Mouse (Mus musculus): Measurements from ENCODE around the gene Zdhhc8. TPM values are rescaled to one million over a fixed set of nuclear protein-coding genes. Genes with fewer than 3 reads are reported as not detected.
A peak's percentile ranks its signal among the peaks of the same experiment; 100 is the strongest.

The Zdhhc8 gene
- polyA plus RNA-seq, 1 experiment from 2014 or later = 17.0 TPM

- Histone ChIP-seq H3K9me3 (no peaks in the 10 kb centered on the region), H3K4me1 (replicated peaks) (peaks cover 36% of the 10 kb centered on the region), H3K36me3 (peaks cover 61% of the 10 kb centered on the region), H3K4me2 (no peak overlapping the region), H3K27ac (replicated peaks) (no peak overlapping the region), H3K9ac (no peak overlapping the region), H3K27me3 (no peaks in the 10 kb centered on the region), H3K4me3 (no peak overlapping the region)
- 96% methylated on average over 20 of the region's 20 CpGs for WGBS
- no peak for ATAC-seq (ENCODE audit: low read depth)
These were observed 7.0 kb downstream of the Zdhhc8 start for GRCm38 (mm10) chr16:18227897-18228422.

GRCm38 (mm10) chr16:18227187-18227586 is 7.7 kb downstream of the Zdhhc8 start:
- H3K27me3 ChIP-seq = no peaks in the 10 kb centered on the region
- H3K4me2 ChIP-seq = no peak overlapping the region
- no peak overlapping the region for H3K27ac ChIP-seq (replicated peaks)
- WGBS = 92% methylated on average over 13 of the region's 13 CpGs
- H3K9ac ChIP-seq = no peak overlapping the region
- ATAC-seq (ENCODE audit: low read depth) = no peak
- peaks cover 69% of the 10 kb centered on the region for H3K36me3 ChIP-seq
- no peaks in the 10 kb centered on the region for H3K9me3 ChIP-seq
- peaks cover 33% of the 10 kb centered on the region for H3K4me1 ChIP-seq (replicated peaks)
- H3K4me3 ChIP-seq = no peak overlapping the region

GRCm38 (mm10) chr16:18222188-18222587 is 12.7 kb downstream of the Zdhhc8 start:
- peaks cover 21% of the 10 kb centered on the region for H3K4me1 ChIP-seq (replicated peaks)
- no peak overlapping the region for H3K4me2 ChIP-seq
- WGBS = 86% methylated on average over 11 of the region's 11 CpGs
- H3K9ac ChIP-seq = no peak overlapping the region
- H3K27ac ChIP-seq (replicated peaks) = no peak overlapping the region
- no peak overlapping the region for H3K4me3 ChIP-seq
- ATAC-seq (ENCODE audit: low read depth) = no peak
- no peaks in the 10 kb centered on the region for H3K27me3 ChIP-seq
- no peaks in the 10 kb centered on the region for H3K9me3 ChIP-seq
- peaks cover 65% of the 10 kb centered on the region for H3K36me3 ChIP-seq

GRCm38 (mm10) chr16:18221543-18221898 is 13.4 kb downstream of the Zdhhc8 start:
- no peak for ATAC-seq (ENCODE audit: low read depth)
- Histone ChIP-seq H3K4me2 (no peak overlapping the region), H3K4me1 (replicated peaks) (peaks cover 21% of the 10 kb centered on the region), H3K9me3 (no peaks in the 10 kb centered on the region), H3K9ac (no peak overlapping the region), H3K27me3 (no peaks in the 10 kb centered on the region), H3K36me3 (peaks cover 59% of the 10 kb centered on the region), H3K4me3 (no peak overlapping the region), H3K27ac (replicated peaks) (no peak overlapping the region)
- 82% methylated on average over 11 of the region's 11 CpGs for WGBS

- H3K27me3 ChIP-seq = no peaks in the 10 kb centered on the region
- no peak overlapping the region for H3K4me2 ChIP-seq
- peaks cover 54% of the 10 kb centered on the region for H3K36me3 ChIP-seq
- WGBS = 91% methylated on average over 6 of the region's 6 CpGs
- H3K9ac ChIP-seq = no peak overlapping the region
- H3K27ac ChIP-seq (replicated peaks) = no peak overlapping the region
- ATAC-seq (ENCODE audit: low read depth) = no peak
- H3K4me3 ChIP-seq = no peak overlapping the region
- peaks cover 24% of the 10 kb centered on the region for H3K4me1 ChIP-seq (replicated peaks)
- no peaks in the 10 kb centered on the region for H3K9me3 ChIP-seq
These were observed 13.9 kb downstream of the Zdhhc8 start for GRCm38 (mm10) chr16:18220856-18221542.

DNA sequence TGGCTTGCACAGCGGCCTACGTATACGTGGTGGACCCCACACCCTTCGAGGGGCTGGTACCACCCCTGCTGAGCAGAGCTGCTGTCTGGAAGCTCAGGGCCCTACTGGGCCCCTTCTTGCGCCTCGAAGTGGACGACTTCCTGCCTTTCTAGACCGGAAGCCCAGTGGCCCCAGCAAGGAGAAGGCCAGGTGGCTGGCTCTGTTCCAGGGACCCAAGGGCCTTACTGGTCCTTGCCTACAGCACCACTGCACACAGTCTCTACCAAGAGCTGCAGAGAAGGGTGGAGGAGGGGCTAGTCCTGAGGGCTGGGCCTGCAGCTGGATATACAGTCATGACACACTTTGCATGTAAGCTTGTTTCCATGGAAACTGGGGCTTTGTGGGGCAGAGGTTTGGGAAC is 14.9 kb downstream of the Zdhhc8 start:
- H3K9me3 ChIP-seq = no peaks in the 10 kb centered on the region
- H3K4me3 ChIP-seq = no peak overlapping the region
- peak; percentile 37; the same call in 1 of the 2 replicates for ATAC-seq (ENCODE audit: low read depth)
- peaks cover 34% of the 10 kb centered on the region for H3K4me1 ChIP-seq (replicated peaks)
- H3K9ac ChIP-seq = peak overlapping the region; percentile 17; the same call in 1 of the 2 replicates
- WGBS = 57% methylated on average over 8 of the region's 8 CpGs
- H3K27ac ChIP-seq (replicated peaks) = no peak overlapping the region
- no peak overlapping the region for H3K4me2 ChIP-seq
- no peaks in the 10 kb centered on the region for H3K27me3 ChIP-seq
- H3K36me3 ChIP-seq = peaks cover 44% of the 10 kb centered on the region

DNA sequence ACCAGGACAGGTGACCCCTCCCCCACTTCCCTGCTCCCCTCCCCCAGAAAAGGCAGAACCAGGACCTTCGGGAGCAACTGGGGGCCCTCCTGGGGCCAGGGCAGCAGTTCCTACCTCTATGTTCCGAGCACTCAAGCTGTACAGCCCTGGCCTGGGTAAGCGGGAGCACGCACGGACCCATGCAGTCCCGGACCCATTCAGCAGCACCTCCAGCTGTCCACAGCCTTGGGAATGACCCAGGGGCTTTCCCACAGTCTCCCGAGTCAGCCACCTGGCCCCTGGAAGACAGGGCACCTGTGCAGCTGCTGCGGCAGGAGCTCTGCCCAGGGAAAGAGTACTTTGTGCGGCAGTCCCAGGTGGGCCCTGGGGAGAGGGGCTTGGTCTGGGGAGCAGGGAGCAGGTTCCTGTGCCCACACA is 16.3 kb downstream of the Zdhhc8 start:
- Histone ChIP-seq H3K27ac (replicated peaks) (no peak overlapping the region), H3K4me2 (no peak overlapping the region), H3K9ac (no peak overlapping the region), H3K4me1 (replicated peaks) (peaks cover 48% of the 10 kb centered on the region), H3K27me3 (no peaks in the 10 kb centered on the region), H3K36me3 (peaks cover 29% of the 10 kb centered on the region), H3K4me3 (no peak overlapping the region), H3K9me3 (no peaks in the 10 kb centered on the region)
- ATAC-seq (ENCODE audit: low read depth) = no peak
- WGBS = 75% methylated on average over 9 of the region's 9 CpGs

- H3K9ac ChIP-seq = no peak within 1 kb of the TSS
- 84% methylated on average over 4 of the region's 4 CpGs for whole genome bisulfite sequencing
- H3K36me3 ChIP-seq = peaks cover 19% of the 10 kb centered on the region
- H3K9me3 ChIP-seq = no peaks in the 10 kb centered on the region
- no peak within 1 kb of the TSS for H3K27ac ChIP-seq (replicated peaks)
- ATAC-seq (ENCODE audit: low read depth) = no peak
- H3K4me3 ChIP-seq = no peak within 1 kb of the TSS
- peaks cover 58% of the 10 kb centered on the region for H3K4me1 ChIP-seq (replicated peaks)
- no peak within 1 kb of the TSS for H3K4me2 ChIP-seq
- H3K27me3 ChIP-seq = no peaks in the 10 kb centered on the region
These were observed 17.4 kb downstream of the Zdhhc8 start, which contains the start of gene Ccdc188 for GRCm38 (mm10) chr16:18217579-18217978. Gene Ccdc188, plus strand, starts transcription at chr16:18217879.

- WGBS = 58% methylated on average over 7 of the region's 7 CpGs
- peak overlapping the region; percentile 89 for H3K27ac ChIP-seq (replicated peaks)
- peak overlapping the region; percentile 56 for H3K4me2 ChIP-seq
- peak overlapping the region; percentile 28 for H3K4me3 ChIP-seq
- peaks cover 65% of the 10 kb centered on the region for H3K4me1 ChIP-seq (replicated peaks)
- no peak for ATAC-seq (ENCODE audit: low read depth)
- no peaks in the 10 kb centered on the region for H3K9me3 ChIP-seq
- peak overlapping the region; percentile 64 for H3K9ac ChIP-seq
- no peaks in the 10 kb centered on the region for H3K27me3 ChIP-seq
- H3K36me3 ChIP-seq = no peaks in the 10 kb centered on the region
These were observed 20.1 kb downstream of the Zdhhc8 start for GRCm38 (mm10) chr16:18214858-18215257.

GRCm38 (mm10) chr16:18213689-18214088 is 21.2 kb downstream of the Zdhhc8 start:
- Histone ChIP-seq H3K4me1 (replicated peaks) (peaks cover 72% of the 10 kb centered on the region), H3K27me3 (no peaks in the 10 kb centered on the region), H3K4me3 (peak overlapping the region; percentile 28), H3K9me3 (no peaks in the 10 kb centered on the region), H3K27ac (replicated peaks) (peak overlapping the region; percentile 89), H3K9ac (peak overlapping the region; percentile 64), H3K4me2 (peak overlapping the region; percentile 56), H3K36me3 (no peaks in the 10 kb centered on the region)
- 10% methylated on average over 6 of the region's 6 CpGs for WGBS
- ATAC-seq (ENCODE audit: low read depth) = peak; percentile 92

- Histone ChIP-seq H3K27me3 (no peaks in the 10 kb centered on the region), H3K36me3 (no peaks in the 10 kb centered on the region), H3K9me3 (no peaks in the 10 kb centered on the region), H3K9ac (no peak overlapping the region), H3K27ac (replicated peaks) (no peak overlapping the region), H3K4me3 (no peak overlapping the region), H3K4me2 (no peak overlapping the region), H3K4me1 (replicated peaks) (peaks cover 68% of the 10 kb centered on the region)
- whole genome bisulfite sequencing = 46% methylated on average over 10 of the region's 10 CpGs
- no peak for ATAC-seq (ENCODE audit: low read depth)
These were observed 23.3 kb downstream of the Zdhhc8 start for GRCm38 (mm10) chr16:18211417-18212171.

GRCm38 (mm10) chr16:18210701-18211416 is 24.1 kb downstream of the Zdhhc8 start:
- Histone ChIP-seq H3K9me3 (no peaks in the 10 kb centered on the region), H3K36me3 (no peaks in the 10 kb centered on the region), H3K4me2 (no peak overlapping the region), H3K9ac (no peak overlapping the region), H3K27ac (replicated peaks) (no peak overlapping the region), H3K4me1 (replicated peaks) (peaks cover 63% of the 10 kb centered on the region), H3K27me3 (no peaks in the 10 kb centered on the region), H3K4me3 (no peak overlapping the region)
- no peak for ATAC-seq (ENCODE audit: low read depth)
- WGBS = 28% methylated on average over 8 of the region's 8 CpGs
